Mouse (Mus musculus): ENCODE data around the gene Nck2.

The Nck2 gene

DNA sequence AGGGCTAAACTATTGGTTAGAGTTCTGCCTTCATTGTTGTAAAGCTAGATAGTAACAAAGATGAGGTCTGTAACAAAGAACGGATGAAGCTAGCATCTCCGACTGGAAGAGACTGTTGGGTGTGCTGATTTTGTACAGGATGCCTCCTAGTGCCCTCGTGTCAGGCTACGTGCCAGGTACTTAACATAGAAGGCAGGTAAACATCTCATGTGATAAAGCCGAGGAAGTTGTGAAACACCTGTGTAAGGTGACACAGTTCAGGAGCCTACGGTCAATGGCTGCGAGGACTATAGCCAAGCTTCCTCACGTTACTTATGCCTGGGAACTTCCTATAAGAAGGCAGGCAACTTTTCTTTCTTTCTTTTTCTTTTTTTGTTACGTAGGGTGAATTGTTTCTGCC, at the start of gene Nck2:
Nck2 (plus strand) TSS at position 49 of the 400 bp plus-strand sequence.
- DNase-seq: peak; percentile 34

DNA sequence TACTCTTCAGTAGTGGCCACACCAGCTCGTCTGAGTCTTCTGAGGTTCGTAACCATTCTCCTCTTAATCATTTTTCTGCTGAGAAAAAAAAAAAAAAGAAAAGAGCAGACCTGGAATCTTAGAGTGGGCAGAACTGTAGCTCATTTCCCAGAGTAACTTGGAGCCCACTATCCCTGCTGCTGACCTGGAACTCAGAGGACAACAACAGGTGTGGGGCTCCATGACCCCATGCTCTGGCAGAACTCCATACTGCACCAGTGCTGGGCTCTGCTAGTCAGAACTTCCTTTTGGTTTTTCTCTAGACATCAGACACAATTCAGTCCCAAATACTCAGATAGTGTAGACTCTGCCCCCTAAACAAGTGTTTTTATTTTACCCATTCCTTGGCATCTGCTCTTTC, 49.3 kb upstream of the Nck2 start:
- DNase-seq: no peak

DNA sequence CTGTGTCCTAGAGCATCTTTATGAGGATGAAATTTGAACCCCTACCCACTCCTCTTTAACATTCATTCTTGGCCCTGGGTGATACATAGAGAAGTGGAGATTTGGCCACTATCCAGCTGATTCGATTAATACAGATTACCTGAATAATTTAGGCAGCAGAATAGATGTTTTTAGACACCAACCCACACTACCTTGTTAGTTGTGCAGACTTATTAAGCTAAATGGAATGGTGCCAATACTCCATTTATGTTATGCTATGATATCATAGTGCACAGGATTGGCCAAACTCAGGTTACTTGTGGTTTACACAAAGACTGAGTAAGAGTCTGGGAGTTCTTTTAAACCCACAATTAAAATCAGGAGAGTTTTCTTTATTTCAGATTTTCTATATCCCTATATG, 48.6 kb upstream of the Nck2 start:
- no peak for DNase-seq

DNA sequence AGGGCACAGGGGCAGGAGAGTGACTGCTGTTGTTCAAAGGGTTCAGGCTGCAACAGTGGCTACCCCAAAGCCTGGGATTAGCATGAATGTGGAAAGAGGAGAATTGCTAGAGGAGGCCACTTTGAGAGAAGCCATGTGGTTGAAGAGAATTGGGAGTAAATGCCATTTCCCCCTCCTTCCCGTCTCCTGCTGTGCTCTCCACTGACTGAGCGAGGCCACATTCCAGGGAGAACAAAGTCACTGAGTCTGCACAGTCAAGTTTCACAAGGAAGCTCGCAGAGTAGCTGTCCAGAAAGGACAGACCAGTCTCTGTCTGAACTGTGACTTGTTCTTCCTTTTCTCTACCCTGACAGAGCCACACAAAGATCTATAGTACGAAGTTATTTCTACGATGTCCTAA, 47.9 kb upstream of the Nck2 start:
- peak; percentile 9 for DNase-seq

DNA sequence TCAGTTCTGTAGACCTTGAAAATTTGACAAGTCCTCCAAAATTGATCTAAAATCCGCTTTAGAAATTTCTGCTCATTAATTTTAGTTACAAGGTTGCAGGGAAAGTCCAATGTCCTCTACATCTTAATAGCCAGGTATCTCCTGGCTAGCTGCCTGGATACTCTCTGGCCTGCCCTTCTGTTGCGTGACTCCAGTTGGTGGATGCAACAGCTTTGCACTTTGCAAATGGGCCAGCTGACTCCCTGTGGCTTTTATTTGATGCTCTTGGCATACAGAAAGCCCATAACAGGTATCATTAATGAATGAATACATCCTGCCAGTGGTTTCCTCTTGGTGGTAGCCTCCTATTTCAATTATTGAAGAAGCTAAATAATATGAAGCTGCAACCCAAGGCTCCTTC, 47.3 kb upstream of the Nck2 start:
- peak; percentile 69 for DNase-seq

DNA sequence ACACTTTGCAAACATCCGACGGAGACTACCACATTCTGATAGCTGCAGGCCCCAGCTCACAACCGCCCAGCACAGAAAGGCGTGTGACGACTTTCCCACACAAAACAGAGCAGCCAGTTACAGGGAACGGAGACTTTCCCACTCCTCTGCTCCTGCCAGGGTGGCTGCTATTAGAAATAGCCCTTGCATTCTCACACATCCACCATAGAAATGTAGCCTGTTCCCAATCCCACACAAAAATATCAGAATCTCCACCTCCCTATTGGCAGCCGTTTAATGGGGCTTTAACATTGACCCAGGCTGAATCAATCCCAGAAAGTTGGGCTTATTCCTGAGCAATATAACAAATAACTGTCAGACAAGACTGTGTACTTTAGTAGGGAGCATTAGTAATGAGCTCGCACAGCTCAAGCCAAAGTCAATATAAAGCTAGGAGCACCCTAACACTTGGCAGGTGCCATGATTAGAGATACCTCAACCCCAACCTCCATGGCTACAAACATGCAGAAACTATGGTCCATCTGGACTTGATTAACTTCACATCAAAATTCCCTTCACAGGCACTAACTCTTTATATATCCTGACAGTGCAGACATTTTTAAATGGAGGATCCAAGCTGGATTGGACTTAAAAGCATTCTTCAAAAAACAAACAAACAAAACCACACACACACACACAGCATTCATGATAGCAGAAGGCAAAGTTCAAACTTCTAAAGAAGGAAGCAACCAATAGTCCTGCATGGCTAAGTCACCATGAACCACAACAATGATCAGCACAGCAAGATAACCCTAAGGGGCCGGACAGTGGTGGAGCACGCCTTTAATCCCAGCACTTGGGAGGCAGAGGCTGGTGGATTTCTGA, 45.4 kb upstream of the Nck2 start:
- DNase-seq: no peak

DNA sequence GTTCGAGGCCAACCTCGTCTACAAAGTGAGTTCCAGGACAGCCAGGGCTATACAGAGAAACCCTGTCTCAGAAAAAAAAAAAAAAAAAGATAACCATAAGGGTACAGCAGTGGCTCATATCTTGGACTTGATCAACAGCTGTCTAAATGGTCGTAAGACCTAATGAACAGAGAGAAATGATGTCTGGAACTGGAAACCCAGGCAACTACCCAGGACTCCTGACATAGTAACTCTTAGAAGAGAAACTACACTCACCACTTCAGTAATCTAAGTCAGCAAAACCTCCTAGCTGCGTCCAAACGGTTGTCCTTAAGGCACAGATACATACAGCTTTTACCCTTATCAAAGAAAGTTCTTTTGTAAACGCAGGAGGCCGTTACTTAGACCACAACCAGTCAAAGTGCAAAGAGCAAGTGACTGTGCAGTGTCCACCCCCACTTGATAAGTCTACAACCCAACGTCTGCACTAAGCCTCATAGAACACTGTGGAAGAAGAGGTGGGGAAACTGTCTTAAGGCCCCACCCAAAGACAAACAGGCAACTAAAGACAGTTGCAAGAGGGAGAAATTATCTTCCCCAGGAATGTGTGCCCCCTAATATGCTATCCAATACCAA, 44.7 kb upstream of the Nck2 start:
- DNase-seq: no peak

DNA sequence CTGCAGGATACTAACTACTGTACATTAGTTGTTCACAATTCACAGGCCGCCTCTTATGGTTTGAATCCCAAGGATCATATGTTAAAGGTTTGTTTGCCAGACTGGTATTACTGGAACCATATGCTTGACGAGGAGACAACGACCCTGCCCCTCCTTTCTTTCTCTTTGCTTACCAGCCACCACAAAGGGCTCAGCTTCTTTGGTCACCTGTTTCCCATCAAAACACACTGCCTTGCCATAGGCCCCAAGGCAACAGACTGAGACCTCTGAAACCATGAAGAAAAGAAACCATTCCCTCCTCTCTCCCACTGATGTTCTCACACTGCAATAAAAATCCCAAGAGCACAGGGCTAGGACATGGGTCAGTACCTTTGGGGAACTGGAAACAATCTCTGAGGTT, 43.7 kb upstream of the Nck2 start:
- no peak for DNase-seq

DNA sequence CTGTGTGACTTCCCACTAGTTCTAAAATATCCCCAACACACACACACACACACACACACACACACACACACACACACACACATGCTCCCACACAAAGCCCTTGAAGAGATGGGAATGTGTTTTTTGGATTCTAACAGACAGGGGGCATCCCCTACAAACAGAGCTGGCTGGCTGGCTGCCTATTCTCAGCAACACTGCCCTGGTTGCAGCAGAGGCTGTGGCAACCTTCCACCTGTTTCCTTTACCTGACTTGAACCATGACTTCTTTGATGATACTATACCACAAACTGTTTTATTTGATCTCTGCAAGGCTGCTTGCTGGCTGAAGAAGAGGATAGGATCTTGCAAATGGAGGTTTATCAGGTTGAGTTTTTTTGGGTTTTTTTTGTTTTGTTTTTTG, 41.0 kb upstream of the Nck2 start:
- no peak for DNase-seq

DNA sequence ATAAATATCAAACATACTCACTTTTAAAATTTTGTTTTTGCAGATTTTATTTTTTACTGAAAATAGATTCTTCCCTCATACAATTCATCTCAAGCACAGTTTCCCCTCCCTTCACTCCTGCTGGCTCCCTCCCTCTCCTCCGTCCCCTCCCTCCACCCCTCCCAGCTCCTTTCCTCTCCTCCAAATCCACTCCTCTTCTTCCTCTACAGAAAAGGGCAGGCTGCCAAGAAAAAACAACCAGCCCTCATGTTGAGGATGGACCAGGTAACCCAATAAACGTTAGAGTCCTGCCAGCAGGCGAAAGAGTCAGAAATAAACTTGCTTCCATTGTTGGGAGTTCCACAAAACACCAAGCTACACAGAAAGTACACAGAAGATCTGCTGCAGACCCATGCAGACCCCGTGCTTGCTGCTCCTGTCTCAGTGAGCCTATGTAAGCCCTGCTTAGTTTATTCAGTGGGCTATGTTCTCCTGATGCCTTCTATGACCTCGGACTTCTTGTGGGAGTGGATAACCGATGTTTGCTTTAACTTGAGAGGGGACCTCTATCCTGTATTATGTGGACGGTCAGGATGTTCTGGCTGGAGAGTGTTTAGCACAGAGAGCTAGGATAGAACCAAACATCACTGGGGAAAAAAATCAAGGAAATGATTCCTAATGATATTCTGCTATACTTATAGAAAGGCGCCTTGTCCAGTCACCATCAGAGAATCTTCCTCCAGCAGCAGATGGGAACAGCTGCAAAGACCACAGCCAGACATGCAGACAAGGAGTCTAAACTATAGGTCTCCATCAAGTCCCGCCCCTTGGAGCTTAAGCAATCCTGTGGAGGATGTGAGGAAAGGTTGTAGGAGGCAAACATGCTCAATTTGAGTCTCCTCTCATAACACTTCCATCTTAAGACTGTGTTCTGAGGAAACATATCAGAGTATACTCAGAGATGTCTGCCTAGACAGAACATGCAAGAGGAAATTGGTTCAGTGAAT, 39.4 kb upstream of the Nck2 start:
- no peak for DNase-seq

DNA sequence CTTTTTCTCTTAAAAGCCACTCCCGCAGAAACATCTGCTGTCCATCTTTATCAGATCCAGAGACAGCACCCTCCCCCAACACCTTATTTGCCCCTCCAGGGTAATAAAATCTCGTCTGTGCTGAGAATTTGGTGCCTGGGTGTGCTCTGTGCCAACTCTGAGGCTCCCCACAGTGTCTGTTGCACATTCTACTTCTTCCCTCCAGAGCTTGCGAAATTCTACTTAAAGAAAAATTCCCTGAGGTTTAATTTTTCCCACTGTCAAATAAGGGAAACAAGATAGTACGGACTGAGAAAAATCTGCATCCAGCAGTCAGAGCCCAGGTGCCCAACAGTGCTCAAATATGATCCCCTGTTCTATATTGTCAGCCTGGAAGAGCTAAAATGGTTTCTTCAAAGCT, 35.4 kb upstream of the Nck2 start:
- DNase-seq: no peak

DNA sequence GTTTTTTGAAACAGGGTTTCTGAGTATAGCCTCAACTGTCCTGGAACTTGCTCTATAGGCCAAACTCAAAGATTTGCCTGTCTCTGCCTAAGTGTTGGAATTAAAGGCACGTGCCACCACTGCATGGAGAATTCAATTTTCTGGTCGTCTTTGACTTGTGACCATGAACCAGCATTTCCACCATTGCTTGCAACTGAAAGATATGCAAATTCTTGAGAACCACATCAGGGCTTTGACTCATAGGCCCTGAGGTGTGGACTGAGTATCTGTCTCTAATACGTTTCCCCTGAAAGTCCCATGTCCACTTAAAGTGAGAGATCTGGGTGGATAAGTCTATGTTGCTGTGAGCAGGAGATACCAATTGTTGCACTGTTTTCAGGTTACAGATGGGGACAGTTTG, 31.6 kb upstream of the Nck2 start:
- DNase-seq: no peak

DNA sequence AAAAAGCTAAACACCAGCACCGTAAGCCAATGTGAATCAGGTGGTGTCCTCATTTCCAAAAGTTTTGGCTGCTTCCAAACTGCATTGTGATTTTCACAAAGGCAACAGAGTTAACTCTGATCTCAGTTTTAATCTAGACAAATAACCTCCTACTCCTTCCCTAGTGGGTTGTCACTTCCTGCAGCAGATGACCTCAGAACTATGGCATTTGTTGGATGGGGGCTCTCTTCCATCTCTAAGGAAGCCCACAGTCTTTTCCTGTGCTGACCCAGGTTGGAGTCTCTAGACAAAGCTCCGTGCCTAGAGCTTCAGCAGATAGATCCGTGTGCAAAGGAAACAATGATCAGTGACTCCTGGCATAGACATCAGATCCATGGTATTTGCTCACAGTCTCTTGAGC, 31.1 kb upstream of the Nck2 start:
- no peak for DNase-seq

DNA sequence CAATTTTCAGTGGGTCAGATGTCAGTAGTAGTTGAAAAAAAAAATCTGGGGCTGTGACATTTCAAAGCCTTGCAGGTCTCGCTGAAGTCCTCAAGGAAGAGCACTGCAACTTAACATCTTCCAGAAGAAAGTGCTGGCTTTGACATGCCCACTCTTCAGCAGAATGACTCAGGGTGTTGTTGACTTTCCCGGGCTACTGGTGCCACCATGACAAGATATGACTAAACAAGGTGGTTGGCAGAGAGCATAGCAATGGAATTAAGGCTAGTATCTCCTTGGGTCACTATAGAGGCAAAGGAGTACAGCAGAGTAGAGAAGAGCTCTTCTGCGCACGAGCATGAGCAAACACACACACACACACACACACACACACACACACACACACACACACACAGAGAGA, 30.6 kb upstream of the Nck2 start:
- DNase-seq: no peak

DNA sequence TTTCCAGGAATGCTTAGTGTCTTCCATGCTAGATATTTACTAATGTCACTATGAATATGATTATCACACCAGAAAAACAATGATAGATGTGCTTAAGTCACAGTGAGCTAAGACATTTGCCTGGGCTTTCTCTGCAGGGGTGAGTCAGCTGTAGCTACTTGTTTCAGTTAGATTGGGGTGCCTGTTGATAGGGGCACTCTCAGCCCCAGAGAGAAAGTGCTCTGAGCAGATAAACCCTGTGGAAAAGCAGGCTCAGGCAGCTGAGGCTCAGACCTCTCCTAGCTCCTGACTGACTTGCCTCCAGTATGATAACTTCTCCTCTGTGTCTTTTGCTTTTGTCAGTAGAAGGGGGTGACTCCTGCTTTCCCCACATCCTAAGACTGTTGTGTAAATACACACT, 30.2 kb upstream of the Nck2 start:
- DNase-seq: no peak

DNA sequence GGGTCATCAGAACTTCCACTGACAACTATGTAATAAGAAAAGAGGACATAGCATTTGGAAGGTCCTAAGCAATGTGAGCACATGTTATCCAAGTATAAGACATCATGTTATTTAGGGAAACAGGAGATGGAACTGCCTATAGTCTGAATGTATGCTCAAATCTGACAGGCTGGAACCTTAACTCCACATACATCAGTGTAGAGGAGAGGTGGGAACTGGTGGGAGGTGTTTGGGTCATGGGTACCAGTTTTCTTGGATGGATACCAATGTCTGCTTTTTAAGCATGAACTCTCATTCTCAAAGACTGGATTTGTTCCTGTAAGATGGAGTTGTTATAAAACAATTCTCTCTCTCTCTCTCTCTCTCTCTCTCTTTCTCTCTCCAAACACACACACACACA, 29.4 kb upstream of the Nck2 start:
- DNase-seq: no peak

DNA sequence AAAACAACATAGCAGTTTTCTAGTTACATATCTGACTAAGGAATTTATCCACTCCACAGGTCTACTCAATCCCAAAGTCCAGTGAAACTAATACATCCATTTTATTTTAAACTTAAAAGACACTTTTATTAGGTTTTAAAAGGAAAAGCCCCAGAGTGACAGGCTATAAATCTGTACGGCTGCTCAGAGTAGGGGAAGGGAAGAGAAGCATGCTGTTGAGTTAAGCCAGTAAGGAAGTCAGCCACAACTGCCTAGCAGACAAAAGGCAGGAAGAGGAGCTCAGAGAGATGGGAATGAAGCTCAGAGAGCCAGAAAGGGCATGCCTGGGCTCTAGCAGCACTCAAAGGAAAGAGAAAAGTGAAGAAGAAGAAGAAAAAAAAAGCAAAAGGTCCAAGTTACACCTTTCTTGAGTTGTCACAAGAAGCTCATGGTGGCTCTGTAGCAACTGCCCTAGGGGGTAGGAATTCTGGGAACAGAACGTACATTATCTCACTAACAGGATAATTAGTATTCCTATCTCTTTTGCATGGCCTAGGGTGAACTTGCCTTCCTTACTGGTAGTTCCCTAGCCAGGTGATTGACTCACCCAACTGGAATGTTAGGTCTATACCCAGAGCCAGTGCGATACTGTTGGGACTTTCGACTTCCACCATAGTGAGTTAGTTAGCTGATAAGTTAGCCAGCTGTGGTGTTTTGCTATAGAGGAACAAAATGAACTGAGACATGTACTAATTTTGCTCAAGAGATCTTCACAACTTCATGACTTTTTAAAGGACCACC, 21.2 kb upstream of the Nck2 start:
- DNase-seq: no peak

DNA sequence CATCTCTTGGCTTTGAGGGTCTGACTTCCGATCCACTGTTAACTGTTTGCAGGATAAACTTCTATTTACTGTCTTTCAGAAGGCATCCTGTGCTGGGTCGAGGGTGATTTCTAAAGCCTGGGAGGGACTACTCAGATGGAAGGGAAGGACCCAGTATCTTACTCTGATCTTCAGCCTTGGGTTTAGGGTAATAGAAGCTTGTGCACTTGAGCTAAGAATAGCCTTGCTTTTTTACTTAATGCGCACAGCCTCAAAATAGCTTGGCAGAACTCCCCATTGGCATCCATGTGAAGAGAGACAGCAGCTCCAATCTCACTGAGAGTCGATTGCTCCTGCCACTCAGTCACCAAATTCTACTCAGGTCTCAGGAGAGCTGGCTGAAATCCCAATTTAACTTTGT, 17.9 kb upstream of the Nck2 start:
- no peak for DNase-seq

DNA sequence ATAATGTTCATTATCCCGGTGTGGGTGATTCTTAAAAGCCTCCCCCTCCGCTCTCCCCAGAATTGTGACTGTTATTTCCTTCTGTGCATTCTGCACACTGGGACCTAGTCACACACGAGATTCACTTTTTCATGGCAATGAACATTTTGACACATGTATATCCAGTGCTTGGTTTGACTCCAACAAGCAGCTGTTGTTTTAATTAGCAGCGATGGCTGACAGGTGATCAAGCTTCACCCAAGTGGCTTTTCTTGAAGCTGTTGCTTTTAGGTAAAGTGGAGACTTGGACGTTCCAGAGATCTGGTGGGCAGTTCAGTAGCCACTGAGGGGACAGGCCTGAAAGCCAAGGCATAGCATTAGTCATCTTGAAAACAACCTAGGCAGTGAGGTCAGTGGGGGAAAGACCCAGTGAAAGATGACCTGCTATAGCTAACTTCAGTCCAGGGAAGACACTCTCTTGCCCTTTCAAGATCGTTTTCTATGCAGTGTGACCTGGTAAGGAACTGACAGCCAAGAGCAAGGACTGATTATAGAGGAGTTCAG, 17.3 kb upstream of the Nck2 start:
- no peak for DNase-seq

DNA sequence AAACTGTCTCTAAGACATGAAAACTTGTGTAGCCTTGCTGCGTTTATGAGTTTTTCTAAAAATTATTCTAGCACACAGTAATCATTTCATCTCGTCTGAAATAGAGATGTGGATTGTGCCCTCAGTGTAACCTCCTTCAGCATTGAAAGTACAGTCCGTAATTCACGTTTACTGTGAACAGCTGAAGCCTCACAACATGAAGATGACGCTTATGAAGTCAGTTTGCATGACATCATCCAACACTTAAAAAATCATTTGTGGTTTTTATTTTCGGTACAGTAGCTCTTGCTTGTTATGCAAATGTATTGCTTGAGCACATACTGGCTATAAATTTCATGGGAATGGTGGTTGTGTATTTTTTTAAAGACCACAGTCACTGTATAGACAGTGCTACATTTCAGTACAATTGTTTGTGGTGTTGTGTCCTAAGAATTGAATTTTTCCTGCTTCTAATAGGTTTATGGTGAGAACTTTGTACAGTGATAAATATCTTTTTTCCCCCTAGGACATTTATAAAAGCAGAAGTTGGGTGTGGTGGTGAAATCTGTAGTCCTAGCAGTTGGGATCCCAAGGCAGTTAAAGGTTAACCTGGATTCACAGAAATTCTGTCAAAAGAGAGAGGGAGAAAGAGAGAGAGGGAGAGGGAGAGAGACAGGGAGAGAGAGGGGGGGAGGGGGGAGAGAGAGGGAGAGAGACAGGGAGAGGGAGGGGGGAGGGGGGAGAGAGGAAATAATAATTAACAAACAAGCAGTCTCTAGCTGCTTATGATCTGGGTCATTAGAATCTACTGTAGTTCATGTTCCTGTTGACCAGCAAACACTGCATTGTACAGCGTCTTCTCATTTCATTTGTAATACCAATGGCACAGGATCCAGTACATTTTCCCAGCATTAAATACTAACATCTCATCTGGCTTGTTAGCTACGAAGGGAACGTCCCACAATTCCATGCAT, 14.2 kb upstream of the Nck2 start:
- DNase-seq: no peak

DNA sequence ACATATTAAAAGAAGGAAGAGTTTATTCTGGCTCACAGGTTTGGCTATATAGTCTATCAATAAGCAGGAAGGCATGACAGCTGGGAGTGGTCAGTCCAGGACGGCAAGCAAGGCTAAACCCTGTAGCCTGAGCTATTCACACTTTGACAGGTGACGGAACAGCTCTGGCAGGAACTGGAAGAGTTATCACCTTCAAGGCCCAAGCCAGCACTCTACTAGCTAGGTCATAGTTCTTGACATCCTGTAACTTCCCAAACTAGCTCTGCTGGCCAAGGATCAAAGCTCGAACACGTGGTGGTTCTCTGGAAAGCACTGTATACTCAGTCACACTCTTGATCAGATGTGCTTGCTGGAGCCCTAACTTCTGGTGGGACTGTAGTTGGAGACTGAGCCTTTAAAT, 10.5 kb upstream of the Nck2 start:
- DNase-seq: no peak
